Mouse (Mus musculus) adrenal gland, postnatal 25 days (tissue): ENCODE measurements around the gene Mmp25. TPM values are rescaled to one million over a fixed set of nuclear protein-coding genes. Genes with fewer than 3 reads are reported as not detected.
"Not testable (repeated sequence)": the region's sequence is repeated elsewhere in the genome, so short reads cannot be mapped to it uniquely, and the experiment has no call there.

Source experiments
- DNase-seq: peaks from one replicate; pipeline ENCODE4 v3.0.0; 2021; ENCODE audit warnings: mixed read lengths
- total RNA-seq: library from RNA; stranded (reverse); gene quantifications from 2 replicates; pipeline ENCODE4 v1.2.3, GENCODE M21; 2021

Gene Mmp25
- total RNA-seq, 1 experiment from 2014 or later = 0.18 TPM

- no peak for DNase-seq
These were observed 44.1 kb downstream of the Mmp25 start, which contains the start of gene Zscan10 for GRCm38 (mm10) chr17:23600641-23601622. TSS of gene Zscan10 (plus strand) at chr17:23600856.

- DNase-seq = no peak
These were observed 45.4 kb downstream of the Mmp25 start for GRCm38 (mm10) chr17:23599605-23600063.

GRCm38 (mm10) chr17:23598582-23599552, 46.2 kb downstream of the Mmp25 start, which contains the start of gene Zfp13:
TSS of gene Zfp13 (minus strand) at chr17:23599487.
- DNase-seq = peak; percentile 83

- DNase-seq = not testable (repeated sequence)
These were observed 49.9 kb downstream of the Mmp25 start for GRCm38 (mm10) chr17:23595139-23595538.

- DNase-seq = no peak
These were observed 52.2 kb downstream of the Mmp25 start for GRCm38 (mm10) chr17:23592926-23593300.

- DNase-seq = peak; percentile 96
These were observed 52.7 kb downstream of the Mmp25 start for GRCm38 (mm10) chr17:23592208-23592925.

GRCm38 (mm10) chr17:23587253-23587652, 57.8 kb downstream of the Mmp25 start:
- no peak for DNase-seq

GRCm38 (mm10) chr17:23585721-23586491, 59.2 kb downstream of the Mmp25 start:
- DNase-seq = peak; percentile 10

- DNase-seq = peak; percentile 35
These were observed 60.3 kb downstream of the Mmp25 start for GRCm38 (mm10) chr17:23584786-23585185.

Other genes starting within 250 kb of the Mmp25 start
- gene Vmn2r117, start 165.6 kb downstream of the Mmp25 start, total RNA-seq = not detected in 2 replicates
- 12.0 and 12.8 TPM in 2 replicates for gene Zfp213, start 81.0 kb downstream of the Mmp25 start, total RNA-seq
- 11.1 and 12.8 TPM in 2 replicates for gene Zfp13, start 45.8 kb downstream of the Mmp25 start, total RNA-seq
- gene Zscan10, start 44.4 kb downstream of the Mmp25 start, total RNA-seq = not detected in 2 replicates
- not detected in 2 replicates for gene Bicdl2, start 15.2 kb upstream of the Mmp25 start, total RNA-seq
- gene Hcfc1r1, start 28.3 kb upstream of the Mmp25 start, total RNA-seq = 139 and 171 TPM in 2 replicates
- gene Thoc6, start 28.6 kb upstream of the Mmp25 start, total RNA-seq = 31.2 and 31.8 TPM in 2 replicates
- gene Tnfrsf12a, start 32.2 kb upstream of the Mmp25 start, total RNA-seq = 76.5 and 130 TPM in 2 replicates
- not detected in 2 replicates for gene Cldn6, start 34.0 kb upstream of the Mmp25 start, total RNA-seq
- not detected in 2 replicates for gene Cldn9, start 38.7 kb upstream of the Mmp25 start, total RNA-seq
- gene 1520401A03Rik, start 77.5 kb upstream of the Mmp25 start, total RNA-seq = 7.2 and 10.4 TPM in 2 replicates
- 7.6 and 9.3 TPM in 2 replicates for gene Pkmyt1, start 81.1 kb upstream of the Mmp25 start, total RNA-seq
- 10.4 and 11.7 TPM in 2 replicates for gene Paqr4, start 95.6 kb upstream of the Mmp25 start, total RNA-seq
- gene Kremen2, start 100.6 kb upstream of the Mmp25 start, total RNA-seq = not detected in 2 replicates
- gene Flywch1, start 126.3 kb upstream of the Mmp25 start, total RNA-seq = 47.9 and 56.3 TPM in 2 replicates
- 4.9 and 7.6 TPM in 2 replicates for gene Flywch2, start 140.8 kb upstream of the Mmp25 start, total RNA-seq
- gene Srrm2, start 145.3 kb upstream of the Mmp25 start, total RNA-seq = 825 and 1,016 TPM in 2 replicates
- gene Elob, start 183.9 kb upstream of the Mmp25 start, total RNA-seq = 350 and 361 TPM in 2 replicates
- gene Prss33, start 190.8 kb upstream of the Mmp25 start, total RNA-seq = not detected in 2 replicates
- gene Prss32, start 198.6 kb upstream of the Mmp25 start, total RNA-seq = not detected in 2 replicates
- 1.0 and 1.2 TPM in 2 replicates for gene Prss41, start 198.9 kb upstream of the Mmp25 start, total RNA-seq
- gene Prss21, start 222.8 kb upstream of the Mmp25 start, total RNA-seq = not detected in 2 replicates
- not detected in 2 replicates for gene Dcpp1, start 235.6 kb upstream of the Mmp25 start, total RNA-seq
- gene Dcpp2, start 235.6 kb upstream of the Mmp25 start, total RNA-seq = not detected in 2 replicates